Mouse (Mus musculus): ENCODE data around the gene Cd9.

- TF ChIP-seq POLR2A (IDR thresholded peaks at IDR 0.05; ENCODE audit: low read depth, low read length) (no peak), CTCF (conservative IDR thresholded peaks at IDR 0.05; ENCODE audit: insufficient read depth, insufficient read length, low read depth, low read length) (no peak)
Measured at GRCm38 (mm10) chr6:125424156-125424555, 70.4 kb downstream of the Cd9 start.
